Mouse (Mus musculus) layer of hippocampus, adult 9-11 months (tissue): ENCODE data around the gene Kctd8.

Experiments
- DNase-seq: peaks from one replicate; pipeline ENCODE4 v3.0.0; 2022

The Kctd8 gene

GRCm38 (mm10) chr5:69145827-69146226 is 195.7 kb downstream of the Kctd8 start:
- DNase-seq, result no peak

GRCm38 (mm10) chr5:69141082-69141481 is 200.4 kb downstream of the Kctd8 start:
- no peak for DNase-seq

GRCm38 (mm10) chr5:69108718-69109117 is 232.8 kb downstream of the Kctd8 start:
- no peak for DNase-seq

GRCm38 (mm10) chr5:69088912-69089311 is 252.6 kb downstream of the Kctd8 start:
- DNase-seq, result no peak
